Mouse (Mus musculus): Measurements from ENCODE around the gene Ssna1.
A peak's percentile ranks its signal among the peaks of the same experiment; 100 is the strongest.

Gene Ssna1

DNA sequence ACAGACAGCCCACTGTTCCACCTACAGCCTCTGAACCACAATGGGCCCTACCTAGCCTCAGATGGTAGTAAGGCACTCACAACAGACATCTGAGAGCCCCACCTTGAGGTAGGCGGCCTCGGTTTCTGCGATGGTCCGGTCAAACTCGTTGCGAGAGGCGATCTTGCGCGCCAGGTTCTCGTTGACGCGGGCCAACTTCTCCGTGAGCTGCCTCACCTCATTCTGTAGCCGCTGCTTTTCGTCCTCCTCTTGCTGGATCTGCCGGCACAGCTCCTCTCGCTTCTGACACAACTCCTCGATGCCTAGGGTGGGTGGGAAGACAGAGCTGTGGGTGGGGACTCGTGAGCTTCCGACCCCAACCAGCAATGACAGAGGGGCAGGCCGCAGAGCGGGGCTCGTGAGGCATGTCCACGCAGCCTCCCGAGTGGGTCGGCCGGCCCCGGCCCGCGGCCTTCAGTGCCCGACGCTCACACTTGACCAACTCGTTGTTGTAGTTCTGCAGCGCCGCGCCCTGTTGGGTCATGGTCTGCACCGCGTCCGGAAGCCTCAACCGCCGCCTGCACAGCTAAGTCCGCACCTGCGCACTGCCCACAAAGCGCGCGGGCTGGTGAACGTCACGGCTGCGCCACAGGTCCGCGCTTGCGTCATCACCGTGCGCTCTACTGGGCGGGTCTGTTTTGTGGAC lies at the start of gene Ssna1, which contains the start of gene Anapc2:
Ssna1 (minus strand) TSS at position 612 of the 685 bp plus-strand sequence.
Anapc2 (plus strand) TSS at position 652 of the 685 bp plus-strand sequence.
- peak; percentile 96 to 98 for DNase-seq (ENCODE audit: low spot score in 2 of 2)

DNA sequence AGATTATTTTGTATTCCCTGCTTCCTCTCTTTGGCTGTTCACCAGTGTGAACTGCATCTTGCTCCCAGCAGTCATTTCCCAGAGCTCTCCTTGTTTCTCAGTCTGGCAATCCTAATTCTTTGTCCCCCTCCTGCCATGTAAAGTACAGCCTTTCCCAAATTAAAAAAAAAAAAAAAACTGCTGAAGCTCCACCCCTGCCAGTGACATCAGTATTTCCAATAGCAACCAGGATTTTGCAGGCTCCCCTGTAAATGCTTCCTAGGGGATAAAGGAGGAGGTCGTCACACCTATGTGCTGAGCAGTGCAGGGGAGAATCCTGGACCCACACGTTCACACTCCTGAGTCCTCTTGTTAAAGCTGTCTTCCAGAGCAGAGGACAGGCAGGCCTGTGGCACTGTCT lies 47.8 kb upstream of the Ssna1 start:
- DNase-seq (ENCODE audit: low spot score in 2 of 2) = no peak

DNA sequence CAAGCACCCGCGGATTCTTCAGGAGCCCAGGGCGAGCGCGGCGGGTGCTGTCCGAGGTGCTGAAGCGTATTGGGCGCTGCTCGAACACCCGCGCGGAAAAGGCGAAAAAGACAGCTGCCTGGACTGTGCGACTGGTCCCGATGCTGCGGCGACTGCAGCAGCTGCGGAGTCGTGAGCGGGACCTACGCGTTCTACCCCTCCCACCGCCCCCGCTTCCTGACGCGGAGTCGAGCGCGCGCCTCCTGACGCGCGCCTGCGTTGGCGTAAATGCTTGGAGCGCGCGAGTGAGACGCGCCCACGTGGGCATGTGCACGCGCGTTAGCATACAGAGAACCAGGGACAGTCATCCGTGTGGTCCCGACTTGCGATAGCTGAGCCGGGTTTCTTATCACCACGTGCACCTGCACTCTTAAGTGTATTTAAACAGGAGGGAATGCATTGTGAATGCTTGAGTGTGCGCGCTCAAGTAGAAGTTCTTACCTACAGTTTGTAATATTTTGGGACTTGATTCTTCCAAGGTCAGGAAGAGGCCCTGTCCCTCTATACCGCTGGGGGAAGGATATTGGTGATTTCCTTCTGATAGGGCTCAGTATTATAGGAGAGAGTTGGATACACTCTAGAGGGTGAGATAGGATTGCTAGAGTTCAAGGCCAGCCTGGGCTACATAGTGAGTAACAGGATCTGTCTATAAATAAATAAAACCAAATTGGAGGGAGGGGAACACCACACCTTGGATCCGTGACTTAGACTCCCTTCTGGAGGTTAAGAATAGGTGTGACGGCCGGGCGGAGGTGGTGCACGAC lies 46.9 kb upstream of the Ssna1 start, which contains the start of gene Grin1:
Grin1 (minus strand) TSS at position 217 of the 803 bp plus-strand sequence.
- DNase-seq (ENCODE audit: low spot score in 2 of 2) = peak; percentile 20 to 21

DNA sequence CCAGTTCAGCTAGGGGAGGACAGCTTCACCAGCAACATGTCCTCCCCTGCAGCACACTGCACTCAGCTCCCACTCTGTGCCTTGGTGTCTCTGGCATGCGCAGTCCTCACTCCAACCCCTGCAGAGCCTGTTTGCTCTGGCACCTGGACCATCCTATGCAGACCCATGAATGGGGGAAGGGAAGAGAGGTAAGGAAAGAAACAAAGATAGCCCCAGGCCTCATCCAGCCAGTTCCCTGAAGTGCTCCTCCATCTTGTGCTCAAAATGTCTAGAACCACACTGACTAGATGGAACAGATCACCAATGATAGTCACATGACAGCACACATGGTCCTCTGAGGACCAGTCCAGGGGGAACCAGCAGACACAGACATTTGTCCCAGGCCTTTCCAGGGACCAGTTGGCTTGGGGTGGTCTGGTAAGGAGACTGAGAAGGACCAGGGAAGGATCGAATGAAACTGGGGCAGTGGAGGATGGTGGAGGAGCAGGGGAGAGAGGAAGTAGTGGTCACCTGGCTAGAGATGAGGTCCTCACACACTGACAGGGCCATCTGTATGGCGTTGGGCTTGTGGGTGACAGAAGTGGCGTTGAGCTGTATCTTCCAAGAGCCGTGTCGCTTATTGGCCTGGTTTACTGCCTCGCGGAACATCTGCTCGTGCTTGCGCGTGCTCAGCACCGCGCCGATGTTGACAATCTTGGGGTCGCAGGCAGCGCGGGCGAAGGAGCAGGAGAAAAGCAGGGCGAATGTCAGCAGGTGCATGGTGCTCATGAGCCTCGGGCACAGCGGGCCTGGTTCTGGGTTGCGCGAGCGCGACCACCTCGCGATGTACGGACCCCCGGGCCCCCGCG lies 46.1 kb upstream of the Ssna1 start:
- no peak for DNase-seq (ENCODE audit: low spot score in 2 of 2)

DNA sequence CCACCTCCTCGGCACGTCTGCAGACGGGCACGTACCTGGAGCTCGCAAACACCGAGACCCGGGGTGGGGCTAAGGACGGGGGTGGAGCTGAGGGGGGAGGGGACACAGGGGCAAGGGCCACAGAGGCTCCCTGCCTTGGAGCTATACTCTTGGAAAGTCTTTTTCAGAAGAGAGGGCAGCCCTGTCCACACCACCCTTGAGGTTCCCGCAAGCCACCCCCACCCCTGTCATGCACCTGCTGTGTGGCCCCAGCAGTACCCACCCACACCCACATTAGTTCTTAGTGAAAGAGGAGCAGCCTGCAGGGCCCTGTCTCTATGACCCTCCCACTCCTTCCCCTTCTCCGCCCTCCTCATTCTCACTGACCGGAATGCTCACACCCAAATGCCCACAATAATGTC lies 39.3 kb upstream of the Ssna1 start:
- no peak for DNase-seq (ENCODE audit: low spot score in 2 of 2)

DNA sequence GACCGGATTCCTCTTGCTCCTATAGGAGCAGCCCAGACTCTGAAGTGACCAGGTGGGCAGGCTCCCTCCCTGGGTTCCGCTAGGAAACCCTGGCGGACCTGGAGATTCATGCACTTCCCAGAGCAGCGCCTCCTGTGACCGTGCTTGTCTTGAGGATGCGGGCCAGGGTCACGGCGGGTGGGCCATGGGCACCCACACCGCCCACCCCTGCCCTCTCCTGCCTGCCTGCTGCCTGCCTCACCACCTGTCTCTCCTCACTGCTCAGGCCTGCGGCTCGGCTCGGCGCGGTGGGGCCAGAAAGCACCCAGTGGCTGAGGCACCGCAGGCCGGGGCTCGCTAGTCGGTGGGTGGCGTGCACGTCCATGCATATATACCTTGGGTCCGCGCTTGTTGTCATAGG lies 38.7 kb upstream of the Ssna1 start:
- no peak for DNase-seq (ENCODE audit: low spot score in 2 of 2)

DNA sequence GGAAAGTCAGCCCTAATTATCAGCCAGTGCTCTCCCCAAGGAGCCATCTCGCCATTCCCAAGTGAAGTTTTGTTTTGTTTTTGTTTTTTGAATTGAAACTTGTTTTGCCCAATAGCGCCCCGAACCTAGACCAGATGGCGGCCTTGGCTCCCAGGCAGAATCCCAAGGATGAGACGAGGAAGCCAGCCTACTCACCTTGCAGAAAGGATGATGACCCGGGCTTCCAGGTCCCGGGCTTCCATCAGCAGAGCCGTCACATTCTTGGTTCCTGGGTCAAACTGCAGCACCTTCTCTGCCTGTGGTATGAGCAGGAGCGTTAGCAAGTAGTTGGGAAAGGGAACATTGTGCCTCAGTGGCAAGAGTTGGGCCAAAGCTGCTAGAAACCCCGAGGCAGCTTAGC lies 37.9 kb upstream of the Ssna1 start:
- DNase-seq (ENCODE audit: low spot score in 2 of 2) = no peak

DNA sequence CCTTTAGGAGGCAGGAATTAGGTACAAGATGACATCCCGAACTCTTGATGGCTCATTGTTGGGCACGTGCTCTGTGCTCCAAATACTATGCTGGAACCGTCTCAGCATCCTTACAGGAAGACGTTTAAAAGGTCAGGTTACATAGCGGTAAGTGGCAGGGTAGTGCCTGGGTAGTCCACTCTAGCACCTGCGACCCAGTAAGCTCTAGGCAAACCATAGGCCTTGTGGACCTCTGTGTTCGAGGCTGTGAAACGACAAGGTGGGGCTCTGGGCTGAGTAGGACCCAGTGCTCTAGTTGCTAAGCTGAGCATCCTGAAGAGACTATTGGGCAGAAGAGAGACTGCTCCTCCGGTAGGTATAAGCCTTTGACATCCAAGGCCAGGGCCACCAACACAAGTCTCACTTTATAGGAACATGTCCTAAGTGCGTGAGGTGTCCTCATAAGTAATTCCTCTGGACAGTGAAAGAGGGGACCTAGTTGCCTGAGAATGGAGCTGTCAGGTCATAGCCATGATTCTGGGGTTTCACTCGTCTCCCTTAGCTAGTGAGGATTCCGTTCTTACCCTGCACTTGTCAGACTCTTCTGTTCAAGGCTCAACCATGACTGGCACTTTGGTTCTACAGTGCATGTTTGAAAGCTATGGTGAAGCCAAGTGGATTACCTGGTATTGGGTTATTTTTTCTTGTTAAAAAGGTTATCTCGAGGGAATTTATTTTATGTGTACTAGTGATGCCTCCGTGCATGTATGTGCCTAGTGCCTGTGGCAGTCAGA lies 33.5 kb upstream of the Ssna1 start:
- DNase-seq (ENCODE audit: low spot score in 2 of 2) = no peak

DNA sequence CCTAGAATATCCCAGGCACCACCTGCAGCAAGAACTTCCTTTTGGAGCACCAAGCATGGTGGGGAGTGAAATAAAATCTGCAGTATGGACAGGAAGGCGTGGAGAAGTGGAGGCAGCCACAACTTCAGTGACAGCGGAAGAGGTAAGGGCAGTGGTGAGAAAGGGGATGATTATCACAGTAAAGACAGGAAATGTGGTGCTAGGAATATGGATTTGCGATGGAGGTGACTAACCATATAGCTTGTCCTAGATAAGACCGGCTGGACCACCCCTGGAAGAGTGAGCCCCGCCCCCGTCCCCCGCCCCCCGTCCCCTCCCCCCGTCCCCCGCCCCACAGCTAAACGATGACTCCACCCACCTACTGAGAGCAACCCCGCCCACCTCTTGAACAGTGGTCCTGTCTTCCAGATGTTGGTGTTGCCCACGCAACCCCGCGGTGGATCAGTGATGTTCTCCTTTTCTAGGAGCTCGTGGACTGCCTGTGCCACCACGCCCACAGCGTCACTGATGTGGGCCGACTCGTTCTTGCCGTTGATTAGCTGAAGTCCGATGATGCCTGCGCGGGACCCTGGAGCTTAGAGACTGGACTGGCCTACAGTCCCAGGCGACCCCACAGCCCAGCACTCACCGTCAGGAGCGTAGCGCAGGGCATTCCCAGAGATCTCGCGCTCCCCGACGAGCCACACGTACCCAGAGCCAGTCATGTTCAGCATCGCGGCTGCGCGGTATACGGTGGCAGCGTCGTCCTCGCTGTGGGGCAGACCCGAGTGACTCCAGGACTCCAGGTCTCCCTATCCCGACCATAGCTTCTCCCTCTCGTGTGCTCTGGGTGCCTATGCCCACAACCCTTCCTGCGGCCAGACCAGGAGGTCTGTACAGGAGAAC lies 32.7 kb upstream of the Ssna1 start:
- no peak for DNase-seq (ENCODE audit: low spot score in 2 of 2)

DNA sequence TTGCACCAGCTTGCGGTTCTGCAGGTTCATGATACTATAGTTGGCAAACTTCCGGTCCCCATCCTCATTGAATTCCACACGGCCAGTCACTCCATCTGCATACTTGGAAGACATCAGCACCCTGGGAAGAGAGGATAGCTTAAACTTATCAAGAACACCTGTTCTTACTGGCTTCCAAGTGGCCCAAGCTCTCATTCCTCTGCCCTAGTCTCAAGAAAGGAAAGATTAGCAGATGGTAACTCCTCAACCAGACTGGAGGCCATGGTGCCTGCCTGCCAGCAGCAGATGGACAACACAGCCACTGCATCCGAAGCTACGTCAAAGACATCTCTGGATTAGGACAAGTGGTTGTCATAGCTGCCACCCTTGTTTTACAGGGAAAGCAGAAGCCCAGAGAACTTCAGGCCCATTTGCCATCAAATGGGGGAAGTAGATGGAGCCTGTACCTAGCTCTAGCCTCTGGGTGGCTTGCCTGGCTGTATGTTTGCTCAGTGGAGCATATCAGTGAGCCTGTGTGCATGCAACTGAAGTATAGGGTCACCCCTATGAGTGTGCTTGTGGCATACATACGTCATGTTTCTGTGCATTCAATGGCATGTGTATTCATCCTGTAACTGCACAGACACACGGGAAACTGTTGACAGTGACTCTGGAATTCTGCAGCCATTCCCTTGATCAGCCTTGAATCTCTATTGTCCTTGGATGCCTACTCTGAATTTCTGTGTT lies 31.9 kb upstream of the Ssna1 start:
- DNase-seq (ENCODE audit: low spot score in 2 of 2) = no peak

DNA sequence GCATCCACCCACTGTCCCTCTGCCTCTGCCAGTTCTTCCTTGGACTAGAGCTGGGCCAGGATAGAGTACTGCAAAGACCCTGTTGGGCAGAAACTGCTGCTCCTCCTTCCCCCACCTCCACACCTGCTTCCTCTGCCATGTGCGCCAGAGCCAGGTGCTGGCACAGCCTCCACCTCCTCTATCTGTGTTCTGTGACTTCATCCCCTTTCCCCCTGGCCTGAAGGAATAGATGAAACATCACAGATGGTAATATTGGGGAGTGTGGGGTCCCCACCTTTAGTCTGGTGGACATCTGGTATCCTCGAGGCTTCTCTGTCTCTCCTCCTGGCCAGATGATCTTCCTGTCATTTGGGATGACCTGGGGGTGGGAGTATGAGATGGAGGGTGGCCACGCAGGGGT lies 31.2 kb upstream of the Ssna1 start:
- no peak for DNase-seq (ENCODE audit: low spot score in 2 of 2)

DNA sequence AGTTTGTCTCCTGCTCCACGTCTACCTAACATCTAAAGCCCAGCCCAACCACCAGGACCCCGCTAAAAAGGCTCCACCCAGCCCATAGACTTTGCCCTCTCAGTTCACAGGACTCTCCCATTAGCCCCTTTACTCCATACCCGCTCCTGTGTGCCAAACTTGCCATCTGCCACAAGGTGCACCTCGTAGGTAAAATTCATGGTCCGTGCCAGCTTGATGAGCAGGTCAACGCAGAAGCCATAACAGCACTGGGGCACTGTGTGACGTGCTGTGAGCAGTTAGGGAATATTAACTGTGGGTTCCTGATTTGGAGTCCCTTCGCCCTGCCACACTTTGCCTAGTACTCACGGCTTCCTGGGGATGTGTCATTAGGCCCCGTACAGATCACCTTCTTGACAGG lies 25.8 kb upstream of the Ssna1 start:
- no peak for DNase-seq (ENCODE audit: low spot score in 2 of 2)

DNA sequence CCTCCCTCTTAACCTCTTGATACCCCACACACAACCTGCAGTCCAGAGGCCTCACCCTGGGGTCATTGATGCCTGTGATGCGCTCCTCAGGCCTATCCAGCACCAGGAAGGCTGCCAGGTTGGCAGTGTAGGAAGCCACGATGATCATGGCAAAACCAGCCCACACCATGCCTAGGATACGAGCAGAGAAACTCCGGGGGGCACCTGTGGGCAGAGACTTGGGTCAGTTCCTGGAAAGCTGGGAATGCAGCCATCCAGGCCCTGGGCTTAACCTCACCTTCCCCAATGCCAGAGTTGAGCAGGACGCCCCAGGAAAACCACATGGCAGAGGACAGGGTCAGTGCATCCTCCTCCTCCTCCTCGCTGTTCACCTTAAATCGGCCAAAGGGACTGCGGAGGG lies 24.9 kb upstream of the Ssna1 start:
- no peak for DNase-seq (ENCODE audit: low spot score in 2 of 2)

DNA sequence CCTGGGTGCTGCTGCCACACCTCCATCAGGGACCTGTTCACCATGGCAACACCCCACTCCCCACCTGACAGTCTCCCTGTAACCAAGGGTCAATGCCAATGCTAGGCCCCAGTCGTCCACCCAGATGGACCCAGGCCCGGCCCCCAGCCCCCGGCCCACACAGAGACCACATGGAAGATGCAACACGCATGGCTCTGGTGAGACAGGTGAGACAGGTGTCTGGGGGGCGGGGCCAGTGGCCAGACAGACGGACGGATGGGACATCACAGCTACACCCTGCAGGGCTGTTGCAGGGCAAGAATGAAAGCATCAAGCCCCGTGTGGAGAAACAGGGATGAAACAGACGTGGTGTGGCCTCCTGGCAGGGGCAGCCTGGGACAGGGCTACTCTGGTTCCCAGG lies 21.5 kb upstream of the Ssna1 start:
- DNase-seq (ENCODE audit: low spot score in 2 of 2) = no peak

DNA sequence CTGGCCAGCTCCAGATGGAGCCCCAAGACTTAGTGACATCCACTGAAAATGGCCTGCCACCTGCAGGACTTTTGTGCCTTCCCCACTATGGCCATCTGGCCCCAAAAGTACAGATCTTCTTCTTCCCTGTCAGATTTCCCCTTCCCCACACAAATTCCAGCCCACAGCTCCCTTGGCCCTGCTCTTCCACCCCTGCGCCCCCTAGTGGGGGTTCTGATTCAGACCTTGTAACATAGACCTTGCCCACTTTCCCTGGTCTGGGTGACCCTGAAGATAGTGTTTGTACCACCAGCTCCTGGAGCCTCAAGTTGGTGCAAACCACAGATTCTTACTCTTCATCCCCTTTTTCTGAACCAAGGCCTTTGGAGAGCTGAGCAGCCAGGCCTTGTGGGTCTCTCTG lies 20.6 kb upstream of the Ssna1 start:
- peak; percentile 43 to 56 for DNase-seq (ENCODE audit: low spot score in 2 of 2)

DNA sequence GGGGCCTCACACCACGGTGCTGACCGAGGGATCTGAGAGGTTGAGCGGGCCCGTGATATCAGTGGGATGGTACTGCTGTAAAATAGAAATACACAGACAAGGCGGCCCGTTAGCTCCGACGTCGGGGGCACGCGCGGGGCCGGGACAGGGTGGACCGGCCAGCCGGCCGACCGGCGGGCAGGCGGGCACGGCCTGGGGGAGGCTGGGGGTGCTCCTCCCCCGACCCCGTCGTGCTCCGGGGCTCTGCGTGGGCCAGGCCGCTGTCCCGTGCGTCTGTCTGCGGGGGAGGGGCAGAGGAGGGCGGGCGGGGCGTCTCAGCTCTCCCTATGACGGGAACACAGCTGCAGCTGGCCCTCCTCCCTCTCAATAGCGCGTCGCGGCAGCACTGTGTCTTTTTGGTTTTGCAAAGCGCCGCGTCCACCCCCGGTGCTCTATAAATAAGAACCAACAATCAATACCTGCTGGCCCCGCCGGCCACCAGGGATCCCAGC lies 19.9 kb upstream of the Ssna1 start:
- DNase-seq (ENCODE audit: low spot score in 2 of 2) = no peak

DNA sequence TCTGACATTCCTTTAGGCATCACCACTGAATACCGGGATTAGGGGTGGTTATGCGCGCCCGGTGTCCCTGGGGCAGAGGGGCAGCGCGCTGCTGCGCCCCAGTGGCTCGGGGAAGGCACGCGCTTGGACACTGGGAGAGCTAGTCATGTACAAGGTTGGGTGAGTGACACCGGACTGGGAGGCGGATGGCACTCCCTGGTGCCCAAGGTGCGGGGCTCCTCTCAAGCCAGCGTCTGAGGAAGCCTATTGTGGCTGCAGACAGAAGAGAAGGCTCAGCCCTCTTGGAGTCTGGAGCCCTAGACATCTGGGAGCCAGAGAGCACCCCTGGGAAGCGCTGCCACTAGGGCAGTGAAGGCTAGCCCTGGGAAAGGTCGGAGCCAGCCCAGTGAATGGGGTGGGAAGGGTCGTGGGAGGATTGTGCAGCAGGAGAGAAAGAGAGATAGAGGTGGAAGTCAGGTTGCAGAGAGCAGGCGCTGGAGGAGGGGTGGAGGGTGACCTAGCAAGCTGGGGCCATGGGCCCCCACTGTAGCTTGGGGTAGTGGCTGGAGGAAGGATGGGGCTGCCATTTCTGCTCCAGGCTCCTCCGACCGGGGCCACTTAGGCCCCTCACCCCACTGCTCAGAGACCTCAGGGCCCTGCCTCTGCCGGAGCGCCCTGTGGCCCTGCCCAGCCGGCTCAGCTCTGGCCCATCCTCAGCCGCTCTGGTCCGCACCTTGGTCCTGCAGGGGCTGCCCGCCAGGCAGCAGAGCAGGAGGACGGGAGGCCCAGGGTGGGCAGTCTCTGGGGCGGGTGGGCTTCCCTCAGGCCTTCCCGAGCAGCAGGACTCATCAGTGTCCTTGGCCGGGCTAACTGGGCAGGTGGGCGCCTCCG lies 19.2 kb upstream of the Ssna1 start:
- no peak for DNase-seq (ENCODE audit: low spot score in 2 of 2)

DNA sequence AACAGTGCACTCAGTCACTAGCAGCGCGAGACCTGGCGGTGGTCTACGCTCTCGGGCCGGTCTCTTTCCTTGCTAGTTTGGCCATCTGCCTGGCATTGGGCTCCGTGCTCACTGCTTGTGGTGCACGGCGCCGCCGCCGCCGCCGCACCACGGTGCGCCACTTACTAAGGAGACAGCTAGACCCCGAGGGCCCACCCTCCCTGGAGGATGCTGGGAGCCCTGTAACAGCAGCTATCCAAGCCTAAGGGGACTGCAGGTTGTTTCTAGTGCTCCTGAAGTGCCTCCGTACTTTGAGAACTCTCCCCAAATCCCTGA lies 18.5 kb upstream of the Ssna1 start:
- no peak for DNase-seq (ENCODE audit: low spot score in 2 of 2)

All from spleen, postnatal 36 days (tissue).